Mouse (Mus musculus): ENCODE results near the gene Rpl6. TPM values are rescaled to one million over a fixed set of nuclear protein-coding genes. Genes with fewer than 3 reads are reported as not detected.
A peak's percentile ranks its signal among the peaks of the same experiment; 100 is the strongest.

Rpl6 gene
- polyA plus RNA-seq, 1 experiment from 2014 or later = 556 TPM

GRCm38 (mm10) chr5:121242261-121242660 is 38.0 kb downstream of the Rpl6 start:
- Histone ChIP-seq H3K27me3 (no peaks in the 10 kb centered on the region), H3K4me3 (replicated peaks) (peak overlapping the region; percentile 35), H3K36me3 (peaks cover 9% of the 10 kb centered on the region; the same call in 1 of the 2 replicates), H3K4me2 (peak overlapping the region; percentile 71), H3K27ac (peak overlapping the region; percentile 99), H3K9ac (peak overlapping the region; percentile 75), H3K4me1 (replicated peaks) (peaks cover 97% of the 10 kb centered on the region), H3K9me3 (replicated peaks) (no peaks in the 10 kb centered on the region)
- DNase-seq = no peak
- 8% methylated on average over 1 of the region's 1 CpGs for WGBS (ENCODE audit: insufficient replicate concordance)
- ATAC-seq (ENCODE audit: low read depth) = peak; percentile 67

GRCm38 (mm10) chr5:121242701-121243100 is 38.4 kb downstream of the Rpl6 start:
- Histone ChIP-seq H3K9me3 (replicated peaks) (no peaks in the 10 kb centered on the region), H3K4me3 (replicated peaks) (peak overlapping the region; percentile 35), H3K9ac (peak overlapping the region; percentile 75), H3K27me3 (no peaks in the 10 kb centered on the region), H3K36me3 (peaks cover 13% of the 10 kb centered on the region; the same call in 1 of the 2 replicates), H3K4me1 (replicated peaks) (peaks cover 98% of the 10 kb centered on the region), H3K4me2 (peak overlapping the region; percentile 71), H3K27ac (peak overlapping the region; percentile 99)
- WGBS (ENCODE audit: insufficient replicate concordance) = 34% methylated on average over 1 of the region's 1 CpGs
- DNase-seq = peak; percentile 77
- ATAC-seq (ENCODE audit: low read depth) = peak; percentile 76

DNA sequence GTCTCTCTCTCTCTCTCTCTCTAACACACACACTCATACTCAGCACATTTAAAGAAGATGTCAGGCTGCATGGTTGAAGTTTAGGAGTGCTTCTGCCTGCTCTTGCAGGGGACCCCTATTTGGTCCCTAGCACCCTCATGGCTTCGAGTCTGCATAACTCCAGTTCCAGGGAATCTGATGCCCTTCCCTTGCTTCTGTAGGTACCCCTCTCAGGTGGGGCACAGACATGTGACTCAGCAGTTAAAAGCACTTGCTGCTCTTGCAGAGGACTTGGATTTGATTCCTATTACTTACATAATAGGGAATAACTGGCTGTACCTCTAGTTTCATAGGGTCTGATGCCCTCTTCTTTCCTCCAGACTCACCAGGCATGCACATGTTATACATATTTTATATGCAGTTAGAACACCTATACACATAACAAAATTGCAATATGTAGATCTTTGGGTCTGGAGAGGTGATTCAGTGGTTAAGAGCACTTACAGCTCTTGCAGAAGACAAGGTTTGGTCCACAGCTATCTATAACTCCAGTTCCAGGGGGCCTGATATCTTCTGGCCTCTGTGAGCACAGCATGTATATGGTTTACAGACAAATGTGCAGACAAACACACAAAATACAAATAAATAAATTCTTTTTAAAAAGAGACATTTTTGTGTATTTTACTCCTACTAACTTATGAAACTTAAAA is 39.5 kb downstream of the Rpl6 start:
- peak overlapping the region; percentile 71 for H3K4me2 ChIP-seq
- no peaks in the 10 kb centered on the region for H3K9me3 ChIP-seq (replicated peaks)
- peak overlapping the region; percentile 69 for H3K9ac ChIP-seq
- 23% methylated on average over 1 of the region's 1 CpGs for WGBS (ENCODE audit: insufficient replicate concordance)
- DNase-seq (peak; percentile 60), ATAC-seq (ENCODE audit: low read depth) (peak; percentile 60)
- peaks cover 98% of the 10 kb centered on the region for H3K4me1 ChIP-seq (replicated peaks)
- H3K36me3 ChIP-seq = peaks cover 17% of the 10 kb centered on the region; the same call in 1 of the 2 replicates
- H3K27me3 ChIP-seq = no peaks in the 10 kb centered on the region
- peak overlapping the region; percentile 99 for H3K27ac ChIP-seq
- peak overlapping the region; percentile 29; the same call in 1 of the 2 replicates for H3K4me3 ChIP-seq (replicated peaks)

GRCm38 (mm10) chr5:121244365-121244731 is 40.1 kb downstream of the Rpl6 start:
- peak; percentile 50 for ATAC-seq (ENCODE audit: low read depth)
- Histone ChIP-seq H3K27me3 (no peaks in the 10 kb centered on the region), H3K4me3 (replicated peaks) (peak overlapping the region; percentile 23), H3K27ac (peak overlapping the region; percentile 99), H3K9ac (peak overlapping the region; percentile 69), H3K9me3 (replicated peaks) (no peaks in the 10 kb centered on the region), H3K4me2 (peak overlapping the region; percentile 71), H3K4me1 (replicated peaks) (peaks cover 98% of the 10 kb centered on the region), H3K36me3 (peaks cover 15% of the 10 kb centered on the region; the same call in 1 of the 2 replicates)
- 16% methylated on average over 5 of the region's 5 CpGs for WGBS (ENCODE audit: insufficient replicate concordance)
- DNase-seq = peak; percentile 61

DNA sequence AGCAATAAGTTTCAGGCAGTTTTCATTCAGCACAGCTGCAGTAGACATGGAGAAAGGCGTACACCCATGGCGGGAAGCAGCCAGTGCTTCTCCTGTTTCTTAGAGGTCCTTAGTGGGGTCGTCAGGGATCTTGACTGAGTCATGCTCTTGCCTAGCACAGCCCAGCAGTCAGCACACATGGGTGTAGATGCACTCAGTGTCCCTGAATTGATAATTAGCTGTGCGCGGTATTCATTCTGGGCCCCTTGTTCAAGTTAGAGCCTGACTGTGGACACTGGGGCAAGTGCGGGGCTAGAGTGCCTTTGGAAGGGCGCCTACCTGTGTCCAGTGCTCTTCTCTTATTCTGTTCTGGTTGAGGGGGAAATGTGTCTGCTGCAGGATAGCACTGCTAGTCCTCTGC is 40.9 kb downstream of the Rpl6 start:
- 37% methylated on average over 7 of the region's 7 CpGs for WGBS (ENCODE audit: insufficient replicate concordance)

DNA sequence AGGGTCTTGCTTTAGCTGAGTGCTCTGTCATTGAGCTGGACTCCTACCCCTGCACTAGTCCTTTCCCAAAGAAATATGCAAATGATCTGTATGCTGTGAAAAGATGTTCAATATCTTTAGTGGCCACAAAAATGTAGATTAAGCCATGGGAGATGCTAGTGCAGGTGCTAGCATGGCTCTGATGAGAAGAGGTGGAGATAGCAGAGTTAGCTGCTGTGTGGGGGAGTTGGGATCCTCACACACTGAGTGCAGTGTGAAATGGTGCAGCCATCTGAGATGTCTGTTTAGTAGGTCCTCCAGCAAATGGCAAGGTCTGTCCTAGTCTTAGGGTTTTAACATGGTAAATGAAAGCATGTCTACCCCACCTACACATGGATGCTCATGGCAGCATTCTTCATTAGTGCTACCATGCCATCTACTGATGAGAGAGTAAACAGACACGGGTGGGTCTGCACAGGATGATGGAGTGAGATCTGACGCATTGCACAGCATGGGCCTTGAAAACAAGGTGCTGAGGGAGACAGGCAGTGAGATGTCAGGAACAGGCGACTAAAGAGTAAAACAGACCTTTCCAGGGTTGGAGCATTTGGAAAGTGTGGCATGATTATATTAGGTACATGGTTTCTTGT is 44.6 kb downstream of the Rpl6 start:
- ATAC-seq (ENCODE audit: low read depth) (peak; percentile 49), DNase-seq (no peak)
- Histone ChIP-seq H3K4me1 (replicated peaks) (peaks cover 89% of the 10 kb centered on the region), H3K27me3 (no peaks in the 10 kb centered on the region), H3K9me3 (replicated peaks) (no peaks in the 10 kb centered on the region), H3K4me3 (replicated peaks) (no peak overlapping the region), H3K4me2 (peak overlapping the region; percentile 25), H3K36me3 (peaks cover 29% of the 10 kb centered on the region), H3K9ac (peak overlapping the region; percentile 64), H3K27ac (peak overlapping the region; percentile 86)
- 56% methylated on average over 3 of the region's 3 CpGs for WGBS (ENCODE audit: insufficient replicate concordance)

More for the DNA sequence above, 40.9 kb downstream of the Rpl6 start:
- ATAC-seq (ENCODE audit: low read depth) = peak; percentile 41
- Histone ChIP-seq H3K4me3 (replicated peaks) (peak overlapping the region; percentile 23), H3K36me3 (peaks cover 15% of the 10 kb centered on the region; the same call in 1 of the 2 replicates), H3K27me3 (no peaks in the 10 kb centered on the region), H3K9me3 (replicated peaks) (no peaks in the 10 kb centered on the region), H3K27ac (peak overlapping the region; percentile 99), H3K9ac (peak overlapping the region; percentile 69), H3K4me1 (replicated peaks) (peaks cover 98% of the 10 kb centered on the region), H3K4me2 (peak overlapping the region; percentile 71)
- no peak for DNase-seq

DNA sequence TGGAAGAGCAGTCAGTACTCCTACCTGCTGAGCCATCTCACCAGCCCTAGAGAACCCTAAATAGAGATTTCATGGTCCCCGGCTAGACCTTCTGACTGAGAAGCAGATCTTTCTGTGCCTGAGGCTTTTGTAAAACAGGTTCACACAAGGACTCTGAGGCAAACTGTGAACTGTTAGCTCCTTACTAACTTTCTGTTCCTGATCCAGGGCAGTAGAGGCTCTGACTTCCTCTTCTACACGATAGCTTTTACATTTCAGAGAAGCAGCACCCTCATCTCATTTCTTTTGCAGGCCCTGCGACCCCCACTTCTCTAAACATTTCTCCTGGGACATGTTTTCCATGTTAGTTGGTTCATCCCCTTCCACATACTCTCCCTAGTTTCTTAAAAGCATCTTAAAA is 45.4 kb downstream of the Rpl6 start:
- H3K9ac ChIP-seq = peak overlapping the region; percentile 49
- H3K9me3 ChIP-seq (replicated peaks) = no peaks in the 10 kb centered on the region
- H3K4me2 ChIP-seq = no peak overlapping the region
- 66% methylated on average over 3 of the region's 3 CpGs for whole genome bisulfite sequencing (ENCODE audit: insufficient replicate concordance)
- peak overlapping the region; percentile 86 for H3K27ac ChIP-seq
- H3K4me1 ChIP-seq (replicated peaks) = peaks cover 87% of the 10 kb centered on the region
- peaks cover 37% of the 10 kb centered on the region for H3K36me3 ChIP-seq
- ATAC-seq (ENCODE audit: low read depth) (no peak), DNase-seq (no peak)
- no peak overlapping the region for H3K4me3 ChIP-seq (replicated peaks)
- H3K27me3 ChIP-seq = no peaks in the 10 kb centered on the region

DNA sequence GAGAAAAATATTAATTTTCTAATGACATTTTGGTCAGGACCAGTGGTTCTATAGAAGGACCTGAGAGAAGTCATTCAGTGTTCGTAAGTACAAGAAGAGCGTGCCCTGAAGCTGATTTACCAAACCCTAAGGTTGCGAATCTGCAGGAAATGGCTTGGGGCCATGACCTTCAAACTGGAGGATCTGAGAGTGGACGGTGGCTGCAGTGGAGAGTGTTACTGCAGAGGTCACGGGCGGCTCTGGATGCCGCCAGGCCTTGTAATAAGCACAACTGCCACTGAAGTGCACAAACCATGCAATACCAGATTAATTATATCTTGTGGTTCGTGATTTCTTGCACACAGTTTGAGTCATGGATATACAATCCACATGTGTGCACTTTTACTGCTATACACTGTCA is 47.5 kb downstream of the Rpl6 start:
- no peaks in the 10 kb centered on the region for H3K9me3 ChIP-seq (replicated peaks)
- peaks cover 79% of the 10 kb centered on the region for H3K4me1 ChIP-seq (replicated peaks)
- no peak for ATAC-seq (ENCODE audit: low read depth)
- no peak overlapping the region for H3K9ac ChIP-seq
- H3K36me3 ChIP-seq = peaks cover 58% of the 10 kb centered on the region
- WGBS (ENCODE audit: insufficient replicate concordance) = 79% methylated on average over 8 of the region's 8 CpGs
- H3K27ac ChIP-seq = peak overlapping the region; percentile 36; the same call in 1 of the 2 replicates
- no peak overlapping the region for H3K4me2 ChIP-seq
- H3K4me3 ChIP-seq (replicated peaks) = no peak overlapping the region
- no peak for DNase-seq
- H3K27me3 ChIP-seq = no peaks in the 10 kb centered on the region

- H3K9ac ChIP-seq = 0 out of 2 replicates have a peak overlapping the region, but pooled peaks have one; percentile 15
- no peak overlapping the region for H3K4me2 ChIP-seq
- peaks cover 61% of the 10 kb centered on the region for H3K4me1 ChIP-seq (replicated peaks)
- no peaks in the 10 kb centered on the region for H3K27me3 ChIP-seq
- peaks cover 69% of the 10 kb centered on the region for H3K36me3 ChIP-seq
- no peak overlapping the region for H3K4me3 ChIP-seq (replicated peaks)
- 89% methylated on average over 18 of the region's 18 CpGs for WGBS (ENCODE audit: insufficient replicate concordance)
- DNase-seq = no peak
- H3K9me3 ChIP-seq (replicated peaks) = no peaks in the 10 kb centered on the region
- H3K27ac ChIP-seq = no peak overlapping the region; the same call in 1 of the 2 replicates
- no peak for ATAC-seq (ENCODE audit: low read depth)
These were observed 49.7 kb downstream of the Rpl6 start for GRCm38 (mm10) chr5:121253816-121254497.

GRCm38 (mm10) chr5:121254977-121255376 is 50.7 kb downstream of the Rpl6 start:
- Histone ChIP-seq H3K27ac (peak overlapping the region; percentile 36; the same call in 1 of the 2 replicates), H3K36me3 (peaks cover 77% of the 10 kb centered on the region), H3K9ac (no peak overlapping the region), H3K4me1 (replicated peaks) (peaks cover 51% of the 10 kb centered on the region), H3K4me2 (no peak overlapping the region), H3K9me3 (replicated peaks) (no peaks in the 10 kb centered on the region), H3K27me3 (no peaks in the 10 kb centered on the region), H3K4me3 (replicated peaks) (no peak overlapping the region)
- WGBS (ENCODE audit: insufficient replicate concordance) = 77% methylated on average over 7 of the region's 7 CpGs
- DNase-seq (no peak), ATAC-seq (ENCODE audit: low read depth) (no peak)

All from liver, embryonic 13.5 days (tissue).